Mouse (Mus musculus) gonadal fat pad, adult 2 months (tissue): Measurements from ENCODE around the gene Pus7l. TPM values are rescaled to one million over a fixed set of nuclear protein-coding genes. Genes with fewer than 3 reads are reported as not detected.

Source experiments
- DNase-seq: peaks from one replicate; pipeline ENCODE4 v3.0.0-alpha.2; 2012; ENCODE audit warnings: low read depth
- polyA plus RNA-seq: library from polyadenylated mRNA; depleted of rRNA; stranded (reverse); fragments of >200 nt; gene quantifications from 2 replicates; pipeline ENCODE4 v1.2.3, GENCODE M21; 2012; rRNA removed

The Pus7l gene
- 2.1 and 2.8 TPM in 2 replicates for polyA plus RNA-seq

DNA sequence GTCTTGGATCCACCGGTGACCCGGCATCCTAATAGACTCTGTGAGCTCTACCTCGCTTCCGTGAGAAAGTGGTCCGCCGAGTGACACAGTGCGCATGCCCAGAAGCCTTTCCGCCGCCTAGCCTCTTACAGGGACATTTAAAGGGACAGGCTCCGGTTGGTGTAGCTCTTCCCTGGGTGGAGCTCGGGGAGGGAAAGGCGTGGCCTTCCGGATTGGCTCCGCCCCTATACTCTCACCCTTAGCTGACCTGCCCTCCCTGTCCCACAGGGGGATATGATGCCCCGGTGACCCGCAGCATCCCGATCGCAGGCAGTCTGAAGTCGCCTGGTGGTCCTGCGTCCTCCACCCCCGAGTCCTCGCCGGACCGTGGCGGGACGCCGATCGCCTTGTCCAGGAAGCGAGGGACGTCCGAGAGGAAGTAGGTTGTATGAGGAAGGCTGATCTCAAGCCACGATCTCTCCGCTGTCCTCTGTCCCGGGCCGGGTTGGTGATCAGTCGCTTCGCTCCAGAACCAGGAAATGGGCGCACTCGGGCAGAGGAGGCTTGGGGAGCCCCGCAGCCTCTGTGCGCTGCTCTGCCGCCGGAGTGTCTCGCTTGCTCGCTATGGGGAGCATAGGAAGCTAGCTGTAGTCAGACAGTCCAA is at the start of gene Pus7l, which contains the start of gene Irak4:
TSS of gene Pus7l (minus strand) at position 139 of the 643 bp plus-strand sequence.
TSS of gene Irak4 (plus strand) at position 235 of the 643 bp plus-strand sequence.
- peak; percentile 62 for DNase-seq

- DNase-seq: no peak
These were observed 48.0 kb upstream of the Pus7l start for GRCm38 (mm10) chr15:94591356-94591755.

- DNase-seq: no peak
These were observed 46.7 kb upstream of the Pus7l start for GRCm38 (mm10) chr15:94590083-94590482.

DNA sequence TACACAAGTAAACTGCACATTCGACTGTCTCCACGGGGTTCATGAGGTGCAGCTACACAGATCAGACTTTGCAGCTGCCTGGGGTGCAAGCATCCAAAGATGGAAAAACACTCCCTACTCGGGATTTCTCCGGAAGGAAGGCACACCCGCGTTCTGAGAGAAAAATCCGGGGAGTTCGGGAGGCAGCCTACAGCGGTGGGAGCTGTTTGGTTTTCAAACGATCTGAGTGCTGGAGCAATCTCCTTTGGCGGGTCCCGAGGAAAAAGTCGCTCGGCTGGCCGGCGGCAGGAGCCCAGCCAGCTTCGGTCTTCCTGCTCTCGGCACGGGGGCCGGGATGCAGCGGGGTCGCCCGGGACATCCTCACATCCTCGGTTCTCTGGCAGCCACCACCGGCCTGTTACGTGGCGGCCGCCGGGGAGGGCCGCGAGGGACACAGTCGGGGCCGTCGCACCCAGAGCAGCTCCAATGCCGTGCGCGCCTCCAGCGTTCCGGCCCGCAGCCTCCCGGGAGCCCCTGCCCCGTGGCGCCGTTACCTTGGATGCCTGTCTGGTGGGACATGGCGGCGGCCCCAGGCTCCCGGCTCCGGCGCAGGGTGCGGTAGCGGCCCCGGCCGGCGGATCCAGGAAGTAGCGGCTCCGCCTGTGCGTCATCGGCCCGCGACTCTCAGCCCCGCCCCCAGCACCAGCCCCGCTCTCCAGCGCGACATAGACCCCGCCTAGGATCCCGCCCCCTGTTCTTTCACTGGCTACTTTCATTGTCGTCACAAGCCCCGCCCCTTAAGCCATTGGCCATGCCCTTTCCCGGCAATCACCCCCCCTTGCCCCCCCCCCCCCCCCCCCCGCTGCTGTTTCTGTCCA is 46.1 kb upstream of the Pus7l start, which contains the start of gene Twf1:
TSS of gene Twf1 (minus strand) at position 671 of the 857 bp plus-strand sequence.
- no peak for DNase-seq

DNA sequence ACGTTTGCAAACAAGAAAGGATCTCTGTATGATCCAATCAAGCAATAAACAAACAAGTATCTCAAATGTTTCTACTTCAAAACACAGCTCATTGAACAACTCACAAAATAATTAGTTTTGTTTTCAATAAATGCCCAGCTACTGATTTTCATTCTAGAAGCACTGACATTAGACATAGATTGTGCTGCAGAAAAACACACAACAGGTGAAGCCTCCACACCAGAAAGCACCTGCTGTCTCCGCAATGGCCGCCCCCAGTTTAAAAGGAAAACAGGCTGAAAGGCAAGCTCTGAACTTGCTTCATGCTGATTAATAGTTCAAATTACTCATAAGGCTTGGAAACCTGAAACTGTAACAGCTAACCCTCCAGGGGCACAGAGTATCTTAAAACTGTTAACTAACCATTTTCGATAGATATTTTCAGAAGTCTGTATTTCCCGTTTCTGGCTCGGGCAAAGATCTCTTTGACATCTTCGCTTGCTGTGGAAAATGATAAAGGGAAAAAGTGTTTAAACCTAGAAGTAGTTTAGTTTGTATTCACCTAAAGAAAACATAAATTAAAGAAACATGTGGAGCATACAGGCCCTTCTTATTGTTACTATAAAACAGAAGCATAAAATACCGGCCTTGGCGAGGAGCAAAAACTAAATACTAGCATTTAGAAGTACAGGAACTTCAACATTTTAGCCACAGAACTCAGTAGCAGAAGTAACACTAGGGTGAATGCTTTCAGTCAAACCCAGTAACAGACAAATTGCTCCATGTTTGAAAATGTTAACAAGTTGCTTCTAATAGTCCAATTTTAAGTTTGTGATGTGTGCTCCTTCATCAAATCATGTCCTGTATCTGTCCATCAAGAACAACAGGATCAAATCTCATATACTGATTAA is 44.7 kb upstream of the Pus7l start:
- no peak for DNase-seq

DNA sequence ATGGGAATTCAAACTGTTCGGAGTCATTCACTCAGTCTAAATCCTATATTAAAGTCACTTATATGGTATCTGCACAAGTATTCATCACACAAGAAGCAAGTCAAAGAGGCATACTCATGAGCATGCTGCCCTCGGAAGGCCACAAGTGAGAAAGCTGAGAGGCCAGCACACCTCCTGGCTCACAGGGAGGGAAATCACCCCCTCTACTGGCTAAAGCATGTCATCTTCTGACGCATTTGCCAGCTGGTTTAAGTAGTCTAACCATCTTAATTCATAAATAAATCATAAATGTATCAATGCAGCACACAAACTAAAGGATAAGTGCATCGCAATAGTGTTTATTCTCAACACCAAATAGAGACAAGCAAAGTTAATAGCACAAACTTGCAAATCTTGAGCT is 41.4 kb upstream of the Pus7l start:
- DNase-seq: no peak

DNA sequence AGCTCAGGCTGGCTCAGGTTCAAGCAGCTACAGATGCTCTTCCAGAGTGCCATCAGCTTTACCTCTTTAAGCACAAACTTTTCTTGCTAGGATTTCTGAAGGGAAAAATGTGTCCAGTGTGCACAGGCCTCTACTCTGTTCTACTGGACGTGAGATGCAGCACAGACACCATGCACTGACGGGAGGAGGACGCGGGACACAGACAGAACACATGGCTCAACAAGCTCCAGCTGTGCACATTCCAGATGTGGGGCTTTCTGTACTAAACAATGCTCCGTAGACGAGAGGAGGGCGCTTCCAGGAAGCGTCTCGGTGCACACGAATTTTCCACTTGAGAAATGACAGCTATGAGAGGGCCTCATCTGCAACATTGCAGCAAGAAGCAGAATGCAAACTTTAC is 39.8 kb upstream of the Pus7l start:
- DNase-seq: no peak

- DNase-seq: no peak
These were observed 38.8 kb upstream of the Pus7l start for GRCm38 (mm10) chr15:94582000-94582593.

DNA sequence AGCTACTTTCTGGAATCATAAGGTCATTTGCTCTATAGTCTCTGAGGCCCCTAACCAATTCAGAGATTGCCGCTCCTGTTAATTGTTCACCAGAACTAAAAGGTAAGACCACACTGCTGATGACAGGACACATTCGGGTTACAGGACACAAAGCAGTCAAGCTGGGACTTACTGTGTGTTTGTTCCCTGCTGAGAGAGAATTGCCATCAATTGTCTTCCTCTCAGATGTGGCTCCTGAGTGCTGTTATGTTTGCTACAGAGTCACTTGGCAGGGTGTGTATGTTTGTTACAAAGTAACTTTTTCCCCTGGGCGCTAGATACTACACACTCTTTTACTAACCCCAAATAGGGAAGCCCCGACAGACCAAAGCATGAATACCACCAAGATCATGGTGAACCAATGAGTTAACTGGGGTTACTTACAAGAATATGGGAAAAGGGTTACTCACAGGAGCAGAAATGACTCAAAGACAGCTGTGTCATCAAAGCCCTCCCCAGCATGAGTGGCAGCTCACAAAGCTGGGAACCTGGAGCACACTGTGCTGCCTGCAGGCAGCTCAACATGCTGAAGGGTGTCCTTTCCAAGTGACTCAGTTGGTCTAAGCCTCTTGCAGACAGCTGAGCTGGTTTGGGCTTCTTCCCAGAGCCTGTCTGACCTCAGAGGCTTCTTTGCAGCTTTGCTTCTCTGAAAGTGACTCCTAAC is 31.4 kb upstream of the Pus7l start:
- DNase-seq: no peak

DNA sequence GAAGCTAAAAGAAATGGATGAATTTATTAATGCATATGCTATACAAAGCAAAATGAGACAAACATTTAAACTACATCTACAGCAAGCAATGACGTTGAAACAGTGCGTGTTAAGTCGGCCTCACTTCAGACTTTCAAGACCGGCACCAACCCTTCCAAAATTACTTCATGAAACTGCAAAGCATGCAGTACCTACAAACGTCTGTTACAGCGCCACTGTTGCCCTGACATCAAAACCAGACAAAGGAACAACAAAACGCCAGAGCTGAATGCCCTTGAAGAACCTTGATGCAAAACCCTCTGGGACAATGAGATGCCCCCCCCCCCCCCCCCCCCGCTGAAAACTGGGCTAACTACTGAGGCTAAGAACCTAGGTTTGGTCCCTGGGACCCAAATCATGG is 29.4 kb upstream of the Pus7l start:
- DNase-seq: no peak

DNA sequence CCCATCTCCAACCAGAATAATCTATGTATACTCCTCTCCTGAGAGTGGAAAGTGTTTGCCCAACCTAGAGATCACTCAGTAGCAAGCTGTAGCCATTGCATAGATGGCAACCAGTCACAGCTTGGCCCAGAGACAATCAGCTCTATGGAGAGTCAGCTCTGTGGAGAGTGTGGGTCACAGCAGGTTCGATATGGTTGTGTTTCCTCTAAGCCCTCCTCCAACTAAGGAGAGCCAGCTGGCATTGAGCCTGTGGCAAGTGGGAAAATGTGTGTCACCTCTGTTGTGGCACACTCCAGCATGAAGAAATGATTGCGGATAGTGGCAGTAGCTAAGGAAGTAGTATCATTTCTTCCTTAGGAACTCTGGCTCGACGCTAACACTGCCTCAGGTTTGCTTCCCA is 28.2 kb upstream of the Pus7l start:
- DNase-seq: no peak

- no peak for DNase-seq
These were observed 25.3 kb upstream of the Pus7l start for GRCm38 (mm10) chr15:94568496-94569182.

- DNase-seq: no peak
These were observed 22.5 kb upstream of the Pus7l start for GRCm38 (mm10) chr15:94565854-94566253.

DNA sequence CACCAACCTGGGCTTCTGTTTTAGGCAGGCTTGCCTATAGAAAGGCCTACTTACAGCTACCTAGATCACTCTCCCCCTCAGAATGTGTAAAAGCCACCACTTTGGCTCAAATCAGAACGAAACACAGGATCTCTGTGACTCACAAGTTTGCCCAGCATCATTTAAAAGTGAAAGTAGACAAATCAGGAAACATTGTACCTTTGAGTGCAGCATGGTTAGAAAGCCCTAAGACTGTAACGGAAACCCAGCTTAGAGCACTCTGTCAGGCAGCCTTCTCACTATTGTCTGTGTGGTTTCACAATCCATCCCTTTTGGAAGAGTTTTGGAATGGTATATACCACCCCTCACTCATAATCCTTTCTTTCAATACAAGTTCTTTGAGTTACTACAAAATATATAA is 21.6 kb upstream of the Pus7l start:
- no peak for DNase-seq

GRCm38 (mm10) chr15:94558895-94559656 is 15.7 kb upstream of the Pus7l start:
- DNase-seq: no peak

GRCm38 (mm10) chr15:94557442-94557841 is 14.1 kb upstream of the Pus7l start:
- DNase-seq: no peak

- DNase-seq: no peak
These were observed 10.2 kb upstream of the Pus7l start for GRCm38 (mm10) chr15:94553536-94553935.

GRCm38 (mm10) chr15:94544844-94545243 is 1.5 kb upstream of the Pus7l start:
- DNase-seq: no peak

GRCm38 (mm10) chr15:94544052-94544636 is 797 bp upstream of the Pus7l start:
- DNase-seq: peak; percentile 14
